Mouse (Mus musculus) ES-Bruce4 (cell line): ENCODE results near the gene Casz1. TPM values are rescaled to one million over a fixed set of nuclear protein-coding genes. Genes with fewer than 3 reads are reported as not detected.

Source experiments
- H3K27ac ChIP-seq: 2 replicates; pipeline ENCODE4 v1.5.1; 2012; ENCODE audit warnings: low read length, inconsistent platforms; ENCODE audit not compliant: insufficient read depth
- H3K27me3 ChIP-seq: 2 replicates; pipeline ENCODE4 v1.6.1; 2012; ENCODE audit warnings: mild to moderate bottlenecking, low read length, inconsistent platforms; ENCODE audit not compliant: control insufficient read depth, poor library complexity, insufficient read depth, severe bottlenecking
- H3K36me3 ChIP-seq: 2 replicates; pipeline ENCODE4 v1.6.1; 2012; ENCODE audit warnings: inconsistent platforms, mild to moderate bottlenecking, low read length, moderate library complexity; ENCODE audit not compliant: control insufficient read depth, poor library complexity, insufficient read depth, severe bottlenecking
- H3K4me1 ChIP-seq: one replicate; pipeline ENCODE4 v1.8.1; 2011; ENCODE audit warnings: low read length; ENCODE audit not compliant: control insufficient read depth, insufficient read depth
- H3K4me3 ChIP-seq: 2 replicates; pipeline ENCODE4 v1.5.1; 2011; ENCODE audit warnings: low read depth, mild to moderate bottlenecking, low read length
- H3K9ac ChIP-seq: 2 replicates; pipeline ENCODE4 v1.6.1; 2012; ENCODE audit warnings: low read depth, mild to moderate bottlenecking, inconsistent platforms; ENCODE audit not compliant: poor library complexity, severe bottlenecking
- H3K9me3 ChIP-seq: replicated peaks from 2 replicates; pipeline ENCODE4 v1.6.1; 2012; ENCODE audit warnings: mild to moderate bottlenecking, low read length, inconsistent platforms; ENCODE audit not compliant: control insufficient read depth, poor library complexity, insufficient read depth, severe bottlenecking
- CTCF ChIP-seq: IDR thresholded peaks from one replicate; pipeline ENCODE4 v1.8.1; 2011; ENCODE audit warnings: low read depth, low read length
- EP300 ChIP-seq: IDR thresholded peaks from 2 replicates; pipeline ENCODE4 v1.6.1; 2011; ENCODE audit warnings: low read depth, low read length; ENCODE audit not compliant: insufficient read depth
- POLR2A ChIP-seq: IDR thresholded peaks from one replicate; pipeline ENCODE4 v1.8.1; 2011; ENCODE audit warnings: low read length; ENCODE audit not compliant: insufficient read depth
- polyA plus RNA-seq: library from polyadenylated mRNA; stranded (reverse); fragments of >200 nt; gene quantifications from 2 replicates; pipeline ENCODE4 v1.2.4, GENCODE M21; 2011; ENCODE audit warnings: low read depth; ENCODE audit not compliant: missing spikeins, insufficient read depth, insufficient read length

Gene Casz1
- polyA plus RNA-seq, 1 experiment, result 15.6 TPM

GRCm38 (mm10) chr4:148890442-148890841 lies 86.2 kb downstream of the Casz1 start:
- H3K9me3 ChIP-seq, result no peaks in the 10 kb centered on the region
- no peaks in the 10 kb centered on the region for H3K27me3 ChIP-seq
- H3K4me3 ChIP-seq, result peak overlapping the region; percentile 29
- H3K4me1 ChIP-seq, result peaks cover 4% of the 10 kb centered on the region
- H3K36me3 ChIP-seq, result no peaks in the 10 kb centered on the region
- H3K27ac ChIP-seq, result no peak overlapping the region
- TF ChIP-seq CTCF (no peak), POLR2A (no peak), EP300 (no peak)
- H3K9ac ChIP-seq, result no peak overlapping the region

- Histone ChIP-seq H3K27me3 (no peaks in the 10 kb centered on the region), H3K27ac (peak overlapping the region; percentile 31), H3K4me1 (peaks cover 4% of the 10 kb centered on the region), H3K9ac (peak overlapping the region; percentile 68), H3K36me3 (no peaks in the 10 kb centered on the region), H3K9me3 (no peaks in the 10 kb centered on the region), H3K4me3 (peak overlapping the region; percentile 55)
- TF ChIP-seq CTCF (no peak), POLR2A (no peak), EP300 (peak; percentile 67; the same call in 1 of the 2 replicates)
Observed at GRCm38 (mm10) chr4:148890892-148891838, 86.9 kb downstream of the Casz1 start.

- no peak overlapping the region for H3K4me3 ChIP-seq
- no peaks in the 10 kb centered on the region for H3K36me3 ChIP-seq
- H3K9me3 ChIP-seq, result no peaks in the 10 kb centered on the region
- TF ChIP-seq CTCF (no peak), EP300 (no peak), POLR2A (no peak)
- H3K4me1 ChIP-seq, result peaks cover 2% of the 10 kb centered on the region
- H3K9ac ChIP-seq, result no peak overlapping the region
- no peaks in the 10 kb centered on the region for H3K27me3 ChIP-seq
- no peak overlapping the region for H3K27ac ChIP-seq
Observed at GRCm38 (mm10) chr4:148896125-148896524, 91.9 kb downstream of the Casz1 start.

GRCm38 (mm10) chr4:148899927-148900294 lies 95.7 kb downstream of the Casz1 start:
- TF ChIP-seq CTCF (no peak), EP300 (no peak), POLR2A (no peak)
- no peaks in the 10 kb centered on the region for H3K27me3 ChIP-seq
- H3K4me1 ChIP-seq, result peaks cover 1% of the 10 kb centered on the region
- peak overlapping the region; percentile 69 for H3K4me3 ChIP-seq
- no peaks in the 10 kb centered on the region for H3K36me3 ChIP-seq
- peak overlapping the region; percentile 45 for H3K9ac ChIP-seq
- H3K9me3 ChIP-seq, result no peaks in the 10 kb centered on the region
- no peak overlapping the region for H3K27ac ChIP-seq

GRCm38 (mm10) chr4:148900295-148901211 lies 96.3 kb downstream of the Casz1 start:
- TF ChIP-seq POLR2A (no peak), EP300 (no peak), CTCF (no peak)
- Histone ChIP-seq H3K4me3 (peak overlapping the region; percentile 69), H3K36me3 (no peaks in the 10 kb centered on the region), H3K27ac (no peak overlapping the region), H3K4me1 (peaks cover 1% of the 10 kb centered on the region), H3K9ac (peak overlapping the region; percentile 65), H3K9me3 (no peaks in the 10 kb centered on the region), H3K27me3 (no peaks in the 10 kb centered on the region)
